Mouse (Mus musculus) lung, adult 18-20 months (tissue): ENCODE results near the gene Capzb.

Experiments used
- DNase-seq, 2 experiments: peaks; one replicate each; pipeline ENCODE4 v3.0.0; 2022; ENCODE audit warnings: mixed read lengths in 2 of 2

Gene Capzb

GRCm38 (mm10) chr4:139192499-139193175, at the start of gene Capzb:
TSS of gene Capzb (plus strand) at chr4:139192899.
- DNase-seq: peak; percentile 95

- no peak for DNase-seq
Observed at GRCm38 (mm10) chr4:139142985-139143384, 49.7 kb upstream of the Capzb start.

GRCm38 (mm10) chr4:139144577-139144976, 48.1 kb upstream of the Capzb start:
- DNase-seq: no peak

DNA sequence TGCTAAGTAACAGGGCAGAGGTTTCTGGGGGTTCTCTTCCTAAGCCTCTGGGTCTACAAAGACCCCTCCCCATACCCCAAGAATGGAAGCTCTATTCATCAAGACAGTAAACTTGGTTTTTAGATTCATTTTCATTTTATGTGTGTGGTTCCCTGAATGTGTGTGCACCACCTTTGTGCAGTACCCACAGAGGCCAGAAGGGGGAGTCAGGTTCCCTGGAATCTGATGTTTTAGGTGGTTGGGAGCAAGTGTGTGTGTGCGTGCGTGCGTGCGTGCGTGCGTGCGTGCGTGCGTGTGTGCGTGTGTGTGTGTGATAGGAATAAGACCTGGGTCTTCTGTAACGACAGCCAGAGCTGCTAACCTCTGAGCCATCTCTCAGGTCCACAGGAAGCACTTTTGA, 47.5 kb upstream of the Capzb start:
- DNase-seq: no peak

DNA sequence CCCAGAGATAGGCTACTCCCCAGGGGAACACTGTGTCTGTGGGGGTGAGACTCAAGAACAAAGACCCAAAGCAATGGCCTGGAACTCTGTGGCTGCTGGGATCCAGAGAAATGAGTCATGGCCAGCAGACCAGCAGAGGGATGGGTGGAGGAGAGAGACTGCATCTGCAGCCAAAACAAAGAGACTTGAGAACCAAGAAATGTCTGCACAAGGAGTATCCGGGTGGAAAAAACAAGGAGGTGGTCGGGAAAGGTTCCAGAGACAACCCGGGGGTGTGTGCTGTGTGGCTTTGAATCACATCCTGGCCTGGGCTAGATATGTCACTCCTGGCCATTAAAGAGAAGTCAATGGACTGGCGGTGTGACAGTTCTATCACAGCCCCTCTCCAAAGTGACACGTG, 45.9 kb upstream of the Capzb start:
- peak; percentile 47 to 64 for DNase-seq

DNA sequence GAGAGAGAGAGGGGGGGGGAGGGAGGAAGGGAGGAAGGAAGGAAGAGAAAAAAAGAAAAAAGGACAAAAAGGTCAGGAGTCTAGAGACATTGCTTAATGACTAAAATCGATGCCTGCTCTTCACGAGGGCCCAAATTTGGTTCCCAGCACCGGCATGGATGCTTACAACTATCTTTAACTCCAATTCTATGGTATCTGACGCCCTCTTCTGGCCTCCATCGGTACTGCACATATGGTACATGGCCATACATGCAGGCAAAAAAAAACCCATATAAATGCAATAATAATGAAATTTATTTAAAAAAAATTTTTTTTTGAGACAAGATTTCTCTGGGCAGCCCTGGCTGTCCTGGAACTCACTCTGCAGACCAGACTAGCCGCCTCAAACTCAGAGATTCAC, 41.3 kb upstream of the Capzb start:
- no peak for DNase-seq

DNA sequence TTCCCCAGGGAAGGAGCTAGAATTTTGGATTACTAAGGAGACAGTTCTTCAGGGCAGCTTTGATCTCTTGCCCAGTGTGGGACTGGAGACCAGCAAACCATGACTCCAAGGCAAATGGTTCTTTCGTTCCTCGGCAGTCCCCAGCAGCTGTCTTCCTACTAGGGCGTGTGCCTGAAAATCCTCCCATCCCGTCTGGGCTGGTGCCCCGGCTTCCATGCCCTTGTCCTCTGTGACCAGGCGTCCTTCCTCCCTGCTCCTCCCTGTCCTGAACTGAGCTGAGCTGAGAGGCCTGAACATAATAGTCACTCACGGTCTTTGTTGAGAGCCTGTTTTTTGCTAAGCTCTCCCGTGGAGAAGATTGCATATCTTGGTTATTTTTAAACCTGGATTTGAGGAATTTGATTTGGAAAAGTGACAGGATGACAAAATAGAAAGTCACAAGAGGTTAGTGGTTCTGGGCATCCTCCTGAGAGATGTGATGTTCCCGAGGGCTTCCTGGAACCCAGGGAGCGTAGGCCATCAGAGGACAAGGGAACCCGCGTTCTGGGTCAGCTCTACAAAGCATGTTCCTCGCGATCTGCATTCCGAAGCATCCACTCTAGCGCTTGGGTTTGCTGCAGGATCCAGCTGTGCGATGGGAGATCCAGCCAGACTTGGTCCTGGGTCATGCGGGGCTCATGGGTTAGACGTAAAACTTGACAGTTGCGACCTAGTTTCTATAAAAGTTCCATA, 38.0 kb upstream of the Capzb start:
- peak; percentile 33 to 46 for DNase-seq

GRCm38 (mm10) chr4:139156538-139156937, 36.2 kb upstream of the Capzb start:
- DNase-seq: no peak

DNA sequence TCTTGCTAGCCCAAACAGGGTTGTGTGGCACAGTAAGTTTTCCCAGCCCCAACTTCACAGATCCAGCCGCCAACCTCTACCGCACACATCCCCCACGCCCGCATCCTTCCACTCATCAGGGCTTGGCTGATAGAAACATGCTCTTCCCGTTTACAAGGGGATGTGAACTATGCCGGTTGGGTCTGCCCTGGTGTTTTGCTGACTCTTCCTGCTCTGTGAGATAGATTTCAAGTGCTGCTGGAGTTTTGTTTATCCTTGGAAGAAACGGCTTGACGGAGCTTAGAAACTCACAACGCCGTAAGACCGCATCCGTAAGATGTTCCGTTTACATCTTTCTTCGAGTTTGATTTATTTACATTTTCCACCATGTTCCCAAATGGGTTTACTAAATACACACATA, 34.3 kb upstream of the Capzb start:
- no peak for DNase-seq

DNA sequence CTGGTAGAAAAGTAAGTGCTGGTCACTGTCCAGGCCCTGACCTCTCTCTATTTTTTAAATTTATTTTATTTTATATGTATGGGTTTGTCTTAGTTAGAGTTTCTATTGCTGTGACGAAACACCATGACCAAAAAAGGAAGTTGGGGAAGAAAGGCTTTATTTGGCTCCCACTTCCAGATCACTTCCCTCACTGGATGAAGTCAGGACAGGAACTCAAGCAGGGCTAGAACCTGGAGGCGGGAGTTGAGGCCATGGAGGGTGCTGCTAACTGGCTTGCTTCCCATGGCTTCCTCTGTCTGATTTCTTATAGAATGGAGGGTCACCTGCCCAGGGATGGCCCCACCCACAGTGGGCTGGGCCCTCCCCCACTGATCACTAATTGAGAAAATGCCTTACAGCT, 31.6 kb upstream of the Capzb start:
- DNase-seq: no peak

DNA sequence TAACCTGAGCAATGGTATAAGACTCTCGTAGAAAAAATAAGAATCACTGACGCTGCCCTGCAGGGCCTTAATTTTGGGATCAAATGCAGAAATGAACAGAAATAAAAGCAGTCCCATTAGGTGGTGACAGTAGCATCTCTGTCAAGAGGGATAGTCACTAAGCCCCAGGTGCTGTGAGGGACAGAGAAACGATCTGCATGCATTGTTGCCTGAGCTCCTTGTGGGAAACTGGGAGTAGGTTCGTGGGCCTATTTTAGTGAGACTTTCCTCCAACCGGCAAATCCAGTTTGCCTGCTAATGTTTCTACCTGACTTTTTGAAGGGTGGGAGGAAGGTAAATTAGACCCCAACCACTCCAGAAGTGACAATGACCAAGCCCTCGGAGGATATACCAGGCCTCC, 28.6 kb upstream of the Capzb start:
- DNase-seq: no peak

- DNase-seq: no peak
Observed at GRCm38 (mm10) chr4:139165259-139165658, 27.4 kb upstream of the Capzb start.

DNA sequence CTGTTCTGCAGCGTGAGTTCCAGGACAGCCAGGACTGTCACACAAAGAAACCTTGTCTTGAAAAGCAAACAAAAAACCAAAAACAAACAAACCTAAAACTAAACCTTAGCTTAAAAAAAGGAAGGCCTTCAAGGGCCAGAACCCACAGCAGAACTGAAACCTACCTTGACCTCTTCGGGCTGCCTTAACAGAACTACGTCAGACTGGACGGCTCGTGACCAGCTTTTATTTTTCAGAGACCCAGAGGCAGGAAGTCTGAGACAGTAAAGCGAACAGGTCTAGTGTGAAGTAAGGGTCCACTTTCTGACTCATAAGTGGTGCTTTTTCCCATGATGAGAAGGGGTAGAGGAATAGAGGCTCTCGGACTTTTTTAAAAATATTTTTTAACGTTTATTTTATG, 26.5 kb upstream of the Capzb start:
- DNase-seq: no peak

DNA sequence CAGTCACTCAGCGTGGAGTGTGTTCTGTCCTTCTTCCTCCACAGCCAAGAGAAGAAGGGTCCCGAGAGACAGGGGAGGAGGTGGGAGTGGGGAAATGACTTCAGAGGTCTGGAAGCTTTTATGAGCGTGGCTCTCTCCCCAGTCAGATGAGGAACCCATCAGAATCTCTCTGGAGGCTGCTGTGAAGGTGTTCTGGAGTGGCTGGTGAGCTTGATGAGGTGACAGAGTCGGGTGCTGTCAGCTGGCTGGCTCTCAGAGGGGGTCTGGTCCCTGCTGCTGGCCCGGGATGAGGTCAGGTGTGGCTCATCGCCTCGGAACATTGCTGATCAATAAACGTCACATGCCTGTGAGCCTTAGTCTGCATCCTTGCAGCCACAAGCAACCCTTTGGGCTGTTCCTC, 25.6 kb upstream of the Capzb start:
- no peak for DNase-seq

DNA sequence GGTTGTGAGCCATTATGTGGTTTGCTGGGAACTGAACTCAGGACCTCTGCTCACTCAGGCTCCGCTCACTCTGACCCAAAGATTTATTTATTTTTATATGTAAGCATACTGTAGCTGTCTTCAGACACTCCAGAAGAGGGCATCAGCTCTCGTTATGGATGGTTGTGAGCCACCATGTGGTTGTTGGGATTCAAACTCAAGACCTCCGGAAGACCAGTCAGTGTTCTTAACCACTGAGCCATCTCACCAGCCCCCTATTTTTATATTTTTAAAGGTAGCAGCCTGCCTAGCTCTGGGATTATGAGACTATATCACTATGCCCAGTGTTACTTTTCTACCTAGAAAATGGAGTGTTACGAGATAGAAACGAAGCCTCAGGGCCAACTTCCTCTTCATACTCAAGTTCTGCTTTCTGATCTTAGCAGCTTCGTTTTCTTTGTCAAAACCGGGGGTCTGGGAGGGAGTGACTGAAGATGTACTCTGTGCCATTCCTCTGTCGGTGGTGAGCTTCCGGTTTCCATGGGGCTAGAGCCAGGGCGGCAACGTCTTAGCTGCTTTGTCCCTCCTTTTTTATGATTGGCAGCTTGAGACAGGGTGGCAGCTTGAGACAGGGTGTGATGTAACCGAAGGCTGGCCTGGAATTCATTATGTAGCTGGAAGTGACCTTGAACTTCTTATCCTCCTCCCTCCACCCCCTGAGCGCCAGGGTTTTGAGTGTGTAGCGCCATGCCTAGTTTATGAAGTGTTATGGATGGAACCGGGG, 23.5 kb upstream of the Capzb start:
- DNase-seq: peak; percentile 73

DNA sequence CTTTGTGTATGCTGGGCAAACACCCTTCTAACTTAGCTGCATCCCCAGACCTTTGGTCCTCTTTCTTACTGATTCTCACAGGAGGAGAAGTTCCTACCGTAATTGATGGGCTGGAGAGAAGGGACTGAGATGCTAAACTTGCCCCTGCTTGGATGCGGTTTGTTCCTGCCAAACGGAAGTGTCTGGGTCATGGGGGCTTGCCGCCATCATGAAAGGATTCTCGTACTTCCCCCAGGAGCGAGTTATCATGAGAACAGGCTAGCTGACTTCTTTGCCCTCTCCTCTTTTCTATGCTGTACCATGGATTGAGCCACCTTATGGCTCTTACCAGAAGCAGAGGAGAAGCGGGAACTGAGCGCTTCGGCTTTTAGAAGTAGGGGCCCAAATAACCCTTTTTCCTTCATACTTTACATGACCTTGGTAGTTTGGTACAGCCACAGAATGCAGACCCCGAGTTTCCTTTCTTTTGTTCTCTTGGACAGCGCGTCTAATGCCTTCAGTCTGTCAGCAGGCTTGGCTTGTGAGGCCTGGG, 22.9 kb upstream of the Capzb start:
- DNase-seq: no peak

DNA sequence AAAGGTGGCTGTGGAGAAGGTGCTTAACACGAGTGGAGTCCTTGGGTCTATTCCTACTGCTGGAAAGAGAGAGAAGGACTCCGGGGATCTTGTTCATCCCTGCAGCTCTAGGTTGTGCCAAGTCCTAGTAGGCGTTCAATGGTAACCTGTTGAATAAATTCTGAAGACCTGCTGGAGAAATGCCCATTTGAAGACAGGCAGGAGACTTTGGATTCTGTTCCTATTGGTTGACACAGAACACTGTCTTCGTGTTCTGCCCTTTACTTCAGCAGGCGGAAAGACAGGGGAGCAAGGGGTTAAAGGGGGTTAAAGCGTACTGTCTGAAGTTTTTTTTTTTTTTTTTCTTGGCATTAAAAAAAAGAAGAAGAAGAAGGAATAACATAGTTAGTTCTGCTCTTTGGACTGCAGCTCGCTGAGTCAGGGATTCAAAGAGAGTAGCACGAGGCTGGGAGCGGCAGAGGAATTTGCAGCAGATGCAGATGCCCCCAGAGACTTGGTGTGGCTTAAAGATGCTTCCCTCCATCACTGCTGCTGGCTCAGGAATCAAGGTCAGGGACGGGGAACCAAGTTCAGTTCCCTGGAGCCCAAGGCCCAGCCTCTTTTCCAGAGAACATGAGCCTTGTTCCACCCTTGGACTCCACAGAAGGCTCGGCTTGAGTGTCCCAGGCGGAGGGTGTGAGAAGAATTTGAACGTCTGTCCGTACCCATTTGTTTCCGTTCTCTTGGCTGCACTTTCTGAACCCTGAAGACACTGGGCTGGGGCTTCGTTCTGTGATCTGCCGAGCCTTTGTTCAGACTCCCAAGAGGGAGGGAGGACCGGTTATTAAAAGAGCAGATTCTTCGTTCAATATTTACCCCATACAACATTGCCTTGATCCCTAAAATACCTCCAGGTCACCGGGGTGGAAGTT, 17.4 kb upstream of the Capzb start:
- peak; percentile 70 to 76 for DNase-seq

DNA sequence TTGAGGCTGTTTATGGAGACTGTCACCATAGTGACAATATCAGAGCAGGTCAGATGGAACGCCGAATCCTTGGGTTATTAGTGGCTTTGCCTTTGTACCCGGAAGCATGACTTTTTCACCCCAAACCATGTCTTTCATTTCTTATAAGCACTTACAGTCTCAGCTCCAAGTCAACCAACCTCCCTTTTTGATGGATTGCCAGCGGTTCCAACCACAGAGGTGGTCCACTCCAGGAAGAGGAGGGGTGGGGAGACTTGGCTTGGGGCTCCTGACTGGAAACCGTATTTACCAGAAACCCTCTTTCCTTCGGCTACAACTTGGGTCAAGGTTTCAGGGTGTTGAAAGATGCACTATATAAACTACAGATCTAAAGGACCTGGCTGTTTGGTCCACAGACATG, 16.7 kb upstream of the Capzb start:
- DNase-seq: peak; percentile 63 to 80

DNA sequence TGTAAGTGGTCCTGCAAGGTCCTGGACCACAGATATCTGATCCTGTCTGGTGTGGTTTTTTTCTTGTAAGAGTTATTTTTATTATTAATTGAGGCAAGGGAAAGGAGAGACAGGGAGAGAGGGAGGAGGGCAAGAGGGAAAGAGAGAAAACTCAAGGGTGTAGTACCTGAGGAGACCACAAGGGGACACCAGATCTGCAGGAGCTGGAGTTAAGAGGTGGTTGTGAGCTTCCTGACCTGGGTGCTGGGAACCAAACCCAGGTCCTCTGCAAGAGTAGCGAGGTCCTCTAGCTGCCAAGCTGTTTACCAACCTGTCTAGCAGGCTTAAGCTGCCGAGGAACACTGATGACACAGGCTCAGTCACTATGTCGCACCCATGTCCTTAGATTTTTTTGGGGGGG, 14.8 kb upstream of the Capzb start:
- no peak for DNase-seq

DNA sequence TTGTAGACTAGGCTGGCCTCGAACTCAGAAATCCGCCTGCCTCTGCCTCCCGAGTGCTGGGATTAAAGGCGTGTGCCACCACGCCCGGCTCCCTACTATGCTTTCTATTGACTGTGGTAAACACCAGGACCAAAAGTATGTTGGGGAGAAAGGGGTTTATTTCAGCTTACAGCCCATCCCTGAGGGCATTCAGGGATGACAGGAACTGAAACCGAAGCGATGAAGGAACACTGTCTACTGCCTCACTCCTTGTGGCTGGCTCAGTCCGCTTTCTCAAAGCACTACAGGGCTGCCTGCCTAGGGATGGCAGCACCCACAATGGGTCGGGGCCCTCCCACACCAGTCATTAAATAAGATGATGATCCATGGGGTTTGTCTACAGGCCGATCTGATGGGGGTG, 14.3 kb upstream of the Capzb start:
- DNase-seq: no peak

DNA sequence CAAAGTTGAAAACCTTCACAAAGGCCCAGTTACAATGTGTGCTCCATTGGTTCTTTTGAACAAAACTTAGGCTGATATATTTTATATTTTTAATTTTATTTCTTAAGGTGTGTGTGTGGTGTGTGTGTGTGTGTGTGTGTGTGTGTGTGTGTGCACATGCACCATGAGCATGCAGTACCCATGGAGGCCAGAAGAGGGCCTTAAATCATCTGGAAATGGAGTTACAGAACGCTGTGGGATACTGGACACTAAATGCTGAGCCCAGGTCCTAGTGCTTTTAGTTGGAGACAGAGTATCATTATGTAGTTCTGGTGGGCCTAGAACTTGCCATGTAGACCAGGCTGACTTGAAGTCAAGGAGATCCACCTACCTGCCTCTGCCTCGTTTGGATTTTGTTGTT, 13.5 kb upstream of the Capzb start:
- no peak for DNase-seq
